Mouse (Mus musculus) megakaryocyte, embryonic 14.5 days (primary cell): Measurements from ENCODE around the gene Ssbp3.

ENCODE experiments used
- FLI1 ChIP-seq: IDR thresholded peaks from 2 replicates; pipeline ENCODE4 v1.6.1; 2012; ENCODE audit warnings: low read length, inconsistent platforms, mixed read lengths
- GATA1 ChIP-seq: IDR thresholded peaks from 3 replicates; pipeline ENCODE4 v1.6.1; 2012; ENCODE audit warnings: mixed read lengths, low read length, inconsistent platforms, borderline replicate concordance

GRCm38 (mm10) chr4:107008161-107008560, 97.7 kb downstream of the Ssbp3 start:
- TF ChIP-seq GATA1 (no peak), FLI1 (no peak)
